ENCODE assay signal across 8 mouse cellular contexts in genomic region chr1:36243447-36244057, GRCm38 (mm10). TPM values are rescaled to one million over a fixed set of nuclear protein-coding genes. Genes with fewer than 3 reads are reported as not detected.
DNase-seq lines count a peak whose midpoint lies in the region; ATAC-seq and TF ChIP-seq lines count a peak whose summit lies in the region.

No protein-coding gene starts in this region.

- peak overlapping the region; percentile 93 for H3K4me3 ChIP-seq in lung, embryonic 14.5 days (ENCODE audit: low read depth, low read length)
- peak overlapping the region; percentile 98 for H3K4me3 ChIP-seq in embryonic facial prominence, embryonic 12.5 days
- H3K4me3 ChIP-seq in intestine, embryonic 16.5 days (ENCODE audit: low read length) = peak overlapping the region; percentile 89
- H3K4me3 ChIP-seq in neural tube, embryonic 15.5 days (replicated peaks) = peak overlapping the region; percentile 97

- no peak for TF ChIP-seq CTCF in lung, embryonic 14.5 days (IDR thresholded peaks at IDR 0.05; ENCODE audit: low read depth)

- no peak; the same call in 1 of the 2 replicates for ATAC-seq in lung, embryonic 14.5 days (ENCODE audit: insufficient read depth)
- no peak for ATAC-seq in embryonic facial prominence, embryonic 12.5 days (ENCODE audit: insufficient number of reproducible peaks, insufficient read depth, low FRiP score, low TSS enrichment)
- no peak for ATAC-seq in intestine, embryonic 16.5 days
- ATAC-seq in neural tube, embryonic 15.5 days (ENCODE audit: low FRiP score) = peak; percentile 55; the same call in 1 of the 2 replicates

- peaks cover 8% of the 10 kb centered on the region; the same call in 1 of the 2 replicates for H3K4me1 ChIP-seq in lung, embryonic 14.5 days (ENCODE audit: insufficient read depth)
- H3K4me1 ChIP-seq in embryonic facial prominence, embryonic 12.5 days = peaks cover 11% of the 10 kb centered on the region
- H3K4me1 ChIP-seq in intestine, embryonic 16.5 days (ENCODE audit: control insufficient read depth, insufficient read depth, low read length) = peaks cover 8% of the 10 kb centered on the region
- peaks cover 33% of the 10 kb centered on the region for H3K4me1 ChIP-seq in neural tube, embryonic 15.5 days

- no peak for DNase-seq in lung, embryonic 14.5 days
- no peak for DNase-seq in lung, postnatal 10 days
- no peak for DNase-seq in layer of hippocampus, adult 18-20 months (ENCODE audit: low spot score in 2 of 2)
- DNase-seq in left cerebral cortex, adult 8-10 months (ENCODE audit: low spot score in 2 of 2) = no peak
- no peak for DNase-seq in adrenal gland, postnatal 14 days

- no peaks in the 10 kb centered on the region for H3K9me3 ChIP-seq in lung, embryonic 14.5 days (ENCODE audit: low read depth, low read length)
- no peaks in the 10 kb centered on the region for H3K9me3 ChIP-seq in embryonic facial prominence, embryonic 12.5 days
- no peaks in the 10 kb centered on the region for H3K9me3 ChIP-seq in intestine, embryonic 16.5 days (ENCODE audit: control insufficient read depth, low read length)
- H3K9me3 ChIP-seq in neural tube, embryonic 15.5 days (replicated peaks) = no peaks in the 10 kb centered on the region

- H3K27ac ChIP-seq in lung, embryonic 14.5 days (ENCODE audit: low read depth) = peak overlapping the region; percentile 70
- peak overlapping the region; percentile 80 for H3K27ac ChIP-seq in embryonic facial prominence, embryonic 12.5 days
- peak overlapping the region; percentile 87 for H3K27ac ChIP-seq in intestine, embryonic 16.5 days (ENCODE audit: low read length)
- peak overlapping the region; percentile 85 for H3K27ac ChIP-seq in neural tube, embryonic 15.5 days (replicated peaks)

- WGBS in lung, embryonic 14.5 days = 2% methylated on average over 21 of the region's 21 CpGs
- 2% methylated on average over 21 of the region's 21 CpGs for WGBS in embryonic facial prominence, embryonic 12.5 days
- 2% methylated on average over 21 of the region's 21 CpGs for WGBS in intestine, embryonic 16.5 days
- WGBS in neural tube, embryonic 15.5 days = 3% methylated on average over 21 of the region's 21 CpGs

- H3K4me2 ChIP-seq in lung, embryonic 14.5 days = peak overlapping the region; percentile 86
- H3K4me2 ChIP-seq in embryonic facial prominence, embryonic 12.5 days (replicated peaks) = peak overlapping the region; percentile 85
- H3K4me2 ChIP-seq in intestine, embryonic 16.5 days (ENCODE audit: low read depth, low read length) = peak overlapping the region; percentile 61
- H3K4me2 ChIP-seq in neural tube, embryonic 15.5 days = peak overlapping the region; percentile 79

- H3K27me3 ChIP-seq in lung, embryonic 14.5 days (ENCODE audit: insufficient read depth, low read length) = no peaks in the 10 kb centered on the region
- no peaks in the 10 kb centered on the region for H3K27me3 ChIP-seq in embryonic facial prominence, embryonic 12.5 days
- H3K27me3 ChIP-seq in intestine, embryonic 16.5 days (replicated peaks; ENCODE audit: control insufficient read depth, insufficient read depth, low read length) = no peaks in the 10 kb centered on the region
- H3K27me3 ChIP-seq in neural tube, embryonic 15.5 days (replicated peaks) = no peaks in the 10 kb centered on the region

- peak overlapping the region; percentile 85 for H3K9ac ChIP-seq in lung, embryonic 14.5 days
- peak overlapping the region; percentile 79 for H3K9ac ChIP-seq in embryonic facial prominence, embryonic 12.5 days
- H3K9ac ChIP-seq in intestine, embryonic 16.5 days (ENCODE audit: low read depth, low read length) = peak overlapping the region; percentile 83
- peak overlapping the region; percentile 88 for H3K9ac ChIP-seq in neural tube, embryonic 15.5 days (replicated peaks)

- no peaks in the 10 kb centered on the region for H3K36me3 ChIP-seq in lung, embryonic 14.5 days (ENCODE audit: insufficient read depth)
- no peaks in the 10 kb centered on the region for H3K36me3 ChIP-seq in embryonic facial prominence, embryonic 12.5 days
- no peaks in the 10 kb centered on the region for H3K36me3 ChIP-seq in intestine, embryonic 16.5 days (ENCODE audit: control insufficient read depth, insufficient read depth, low read length)
- no peaks in the 10 kb centered on the region for H3K36me3 ChIP-seq in neural tube, embryonic 15.5 days

RNA-seq across cellular contexts. Expression of gene Uggt1, which starts 1.0 kb away (rescaled TPM):
- 76.6 and 80.4 TPM in 2 replicates for polyA plus RNA-seq in lung, embryonic 14.5 days (2014; fragmentation: Nextera tagmentation; extraction: Ambion mirVana)
- polyA plus RNA-seq in embryonic facial prominence, embryonic 12.5 days (2016; fragmentation: Nextera tagmentation; extraction: Ambion mirVana) = 52.7 and 54.7 TPM in 2 replicates
- 44.6 and 49.5 TPM in 2 replicates for polyA plus RNA-seq in intestine, embryonic 16.5 days (2015; fragmentation: Nextera tagmentation; extraction: Ambion mirVana)
- polyA plus RNA-seq in neural tube, embryonic 15.5 days (2015; fragmentation: Nextera tagmentation; extraction: Ambion mirVana) = 43.9 and 46.0 TPM in 2 replicates
- total RNA-seq in layer of hippocampus, adult 18-20 months (2021) = 10 to 100 TPM; 33.6 to 39.2 TPM
- total RNA-seq in left cerebral cortex, adult 8-10 months (2022) = 10 to 100 TPM; 38.5 to 43.5 (median 40.2) TPM
- total RNA-seq in adrenal gland, postnatal 14 days (2021) = 42.8 and 45.7 TPM in 2 replicates

RNA-seq across cellular contexts. Expression of gene Neurl3, which starts 30.9 kb away (rescaled TPM):
- 2.6 and 4.5 TPM in 2 replicates for polyA plus RNA-seq in lung, embryonic 14.5 days (2014; fragmentation: Nextera tagmentation; extraction: Ambion mirVana)
- polyA plus RNA-seq in embryonic facial prominence, embryonic 12.5 days (2016; fragmentation: Nextera tagmentation; extraction: Ambion mirVana) = 0.80 and 0.90 TPM in 2 replicates
- polyA plus RNA-seq in intestine, embryonic 16.5 days (2015; fragmentation: Nextera tagmentation; extraction: Ambion mirVana) = 29.6 and 31.0 TPM in 2 replicates
- 2.2 and 3.2 TPM in 2 replicates for polyA plus RNA-seq in neural tube, embryonic 15.5 days (2015; fragmentation: Nextera tagmentation; extraction: Ambion mirVana)
- total RNA-seq in layer of hippocampus, adult 18-20 months (2021) = under 1 TPM; 0.53 to 0.77 TPM
- total RNA-seq in left cerebral cortex, adult 8-10 months (2022) = 1 to 10 TPM in 2 of 4 experiments, under 1 TPM in 2; 0.78 to 1.5 (median 0.92) TPM
- total RNA-seq in adrenal gland, postnatal 14 days (2021) = 4.0 and 5.8 TPM in 2 replicates
